Mouse (Mus musculus) embryonic facial prominence, embryonic 15.5 days (tissue): ENCODE data around the gene Sorbs1. TPM values are rescaled to one million over a fixed set of nuclear protein-coding genes. Genes with fewer than 3 reads are reported as not detected.

ENCODE experiments used
- ATAC-seq: fragments of 200-750 bp; cut with Nextera tagmentation; 2 replicates; pipeline ENCODE4 v1.8.0; 2017; ENCODE audit warnings: low read depth, moderate TSS enrichment; ENCODE audit not compliant: insufficient number of reproducible peaks, low FRiP score, low TSS enrichment
- H3K27ac ChIP-seq: fragments of 300-500 bp; sonication (generic); replicated peaks from 2 replicates; pipeline ENCODE4 v1.5.1; 2015; ENCODE audit warnings: mild to moderate bottlenecking, inconsistent platforms
- H3K27me3 ChIP-seq: fragments of 300-500 bp; sonication (generic); 2 replicates; pipeline ENCODE4 v1.6.1; 2015; ENCODE audit warnings: inconsistent platforms
- H3K36me3 ChIP-seq: fragments of 300-500 bp; sonication (generic); 2 replicates; pipeline ENCODE4 v1.6.1; 2015; ENCODE audit warnings: mild to moderate bottlenecking, inconsistent platforms
- H3K4me1 ChIP-seq: fragments of 300-500 bp; sonication (generic); 2 replicates; pipeline ENCODE4 v1.6.1; 2015; ENCODE audit warnings: inconsistent platforms
- H3K4me2 ChIP-seq: fragments of 300-500 bp; sonication (generic); replicated peaks from 2 replicates; pipeline ENCODE4 v1.6.1; 2015; ENCODE audit warnings: mild to moderate bottlenecking, inconsistent platforms
- H3K4me3 ChIP-seq: fragments of 300-500 bp; sonication (generic); replicated peaks from 2 replicates; pipeline ENCODE4 v1.5.1; 2015; ENCODE audit warnings: mild to moderate bottlenecking, inconsistent platforms
- H3K9ac ChIP-seq: fragments of 300-500 bp; sonication (generic); 2 replicates; pipeline ENCODE4 v1.6.1; 2015; ENCODE audit warnings: inconsistent platforms
- H3K9me3 ChIP-seq: fragments of 300-500 bp; sonication (generic); replicated peaks from 2 replicates; pipeline ENCODE4 v1.6.1; 2016; ENCODE audit warnings: inconsistent platforms
- WGBS: fragments of 180-500 bp; shearing (Covaris S2); methylation state at CpG from one replicate; pipeline ENCODE4 v1.1.7; 2015; 5-methylcytosine and 5-hydroxymethylcytosine counted together
- polyA plus RNA-seq: library from polyadenylated mRNA; unstranded; fragments of >200 nt; fragmentation: Nextera tagmentation; extraction: Ambion mirVana; gene quantifications from 2 replicates; pipeline ENCODE4 v1.2.1, GENCODE M21; 2015

The Sorbs1 gene
- polyA plus RNA-seq, 1 experiment from 2014 or later: 55.6 TPM

DNA sequence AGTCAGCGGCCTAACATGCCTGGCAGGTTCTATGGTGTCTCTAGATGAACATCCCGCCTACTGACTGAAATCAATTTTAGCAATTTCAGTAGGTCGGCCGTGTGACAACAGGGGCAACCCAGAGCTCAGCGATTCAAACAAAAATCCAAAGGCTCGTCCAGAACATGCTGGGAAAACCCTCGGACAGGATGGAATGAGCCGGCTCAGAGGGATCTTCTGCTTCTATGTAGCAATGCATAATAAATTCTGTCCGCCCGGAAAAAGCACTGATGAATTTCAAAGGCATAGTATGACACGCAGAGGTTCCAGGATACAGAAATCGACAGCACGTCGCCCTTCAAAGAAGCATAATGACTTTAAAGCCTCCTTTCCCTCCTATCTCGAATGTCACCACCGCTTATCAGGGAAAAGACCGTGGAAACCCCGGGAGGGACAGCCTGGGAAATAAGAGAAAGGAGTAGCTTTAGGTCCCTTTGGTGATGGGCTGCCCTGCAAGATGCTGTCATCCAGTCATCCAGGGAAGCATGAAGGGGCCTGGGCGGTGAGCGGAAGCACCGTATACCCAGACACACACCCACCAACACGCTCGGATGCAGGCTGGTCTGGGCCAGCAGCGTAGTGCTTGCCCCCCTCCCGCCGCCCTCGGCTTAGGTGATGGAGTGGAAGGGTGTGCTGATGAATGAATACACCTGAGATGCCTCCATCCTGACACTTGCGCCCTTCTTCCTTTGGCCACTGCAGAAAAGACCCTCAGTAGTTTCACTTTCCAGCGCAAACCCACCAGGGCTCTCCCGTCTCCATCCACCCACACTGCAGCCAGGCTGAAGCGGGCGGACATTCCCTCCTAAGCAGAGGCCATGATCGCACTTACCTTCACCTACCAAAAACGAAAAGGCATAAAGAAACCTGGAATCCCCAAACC is 818 bp downstream of the Sorbs1 start:
- WGBS: under 1% methylated on average over 34 of the region's 34 CpGs
- Histone ChIP-seq H3K9ac (peak overlapping the region; percentile 75), H3K4me2 (peak overlapping the region; percentile 87), H3K27ac (peak overlapping the region; percentile 87), H3K4me1 (peaks cover 13% of the 10 kb centered on the region), H3K9me3 (no peaks in the 10 kb centered on the region), H3K27me3 (no peaks in the 10 kb centered on the region), H3K4me3 (peak overlapping the region; percentile 84), H3K36me3 (no peaks in the 10 kb centered on the region)
- peak; percentile 19; the same call in 1 of the 2 replicates for ATAC-seq

DNA sequence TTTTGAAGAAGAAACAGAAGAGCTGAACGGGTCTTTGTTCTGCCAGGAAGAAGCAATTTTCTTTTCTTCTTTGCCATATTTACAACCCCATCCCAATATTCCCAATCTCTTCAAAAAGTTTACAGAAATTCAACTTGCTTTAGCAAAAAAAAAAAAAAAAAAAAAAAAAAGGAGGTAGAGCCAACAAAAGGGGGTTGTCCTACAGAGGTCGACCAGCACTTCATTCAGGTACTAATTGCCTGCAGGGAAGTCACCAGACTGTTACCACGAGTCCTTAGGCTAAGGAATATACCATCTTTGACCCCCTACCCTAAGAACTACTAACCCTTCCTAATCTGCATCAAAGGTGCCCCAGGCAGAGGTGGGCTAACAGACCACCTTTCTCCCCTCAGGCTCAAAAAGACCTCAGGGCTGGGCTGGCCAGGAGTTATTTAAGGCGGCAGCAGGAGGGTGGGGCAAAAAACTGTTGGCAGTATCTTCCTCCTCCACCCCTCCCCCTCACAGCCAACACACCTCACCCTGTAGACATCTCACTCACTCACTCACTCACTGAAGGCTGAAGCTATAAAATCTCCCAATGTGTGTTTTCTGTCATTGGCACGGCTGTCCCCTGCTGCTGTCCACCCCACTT is 1.8 kb downstream of the Sorbs1 start:
- H3K9me3 ChIP-seq: no peaks in the 10 kb centered on the region
- no peak overlapping the region for H3K27ac ChIP-seq
- H3K9ac ChIP-seq: no peak overlapping the region
- H3K4me1 ChIP-seq: peaks cover 13% of the 10 kb centered on the region
- no peak for ATAC-seq
- WGBS: 31% methylated on average over 5 of the region's 5 CpGs
- H3K27me3 ChIP-seq: no peaks in the 10 kb centered on the region
- no peaks in the 10 kb centered on the region for H3K36me3 ChIP-seq
- peak overlapping the region; percentile 87 for H3K4me2 ChIP-seq
- peak overlapping the region; percentile 84 for H3K4me3 ChIP-seq

- peaks cover 13% of the 10 kb centered on the region for H3K4me1 ChIP-seq
- H3K4me3 ChIP-seq: no peak overlapping the region
- no peak overlapping the region for H3K27ac ChIP-seq
- no peaks in the 10 kb centered on the region for H3K27me3 ChIP-seq
- WGBS: 54% methylated on average over 8 of the region's 8 CpGs
- H3K9ac ChIP-seq: no peak overlapping the region
- ATAC-seq: no peak
- H3K36me3 ChIP-seq: no peaks in the 10 kb centered on the region
- 0 out of 2 replicates have a peak overlapping the region, but pooled peaks have one; percentile 10 for H3K4me2 ChIP-seq
- no peaks in the 10 kb centered on the region for H3K9me3 ChIP-seq
These were observed 2.5 kb downstream of the Sorbs1 start for GRCm38 (mm10) chr19:40511100-40511439.

DNA sequence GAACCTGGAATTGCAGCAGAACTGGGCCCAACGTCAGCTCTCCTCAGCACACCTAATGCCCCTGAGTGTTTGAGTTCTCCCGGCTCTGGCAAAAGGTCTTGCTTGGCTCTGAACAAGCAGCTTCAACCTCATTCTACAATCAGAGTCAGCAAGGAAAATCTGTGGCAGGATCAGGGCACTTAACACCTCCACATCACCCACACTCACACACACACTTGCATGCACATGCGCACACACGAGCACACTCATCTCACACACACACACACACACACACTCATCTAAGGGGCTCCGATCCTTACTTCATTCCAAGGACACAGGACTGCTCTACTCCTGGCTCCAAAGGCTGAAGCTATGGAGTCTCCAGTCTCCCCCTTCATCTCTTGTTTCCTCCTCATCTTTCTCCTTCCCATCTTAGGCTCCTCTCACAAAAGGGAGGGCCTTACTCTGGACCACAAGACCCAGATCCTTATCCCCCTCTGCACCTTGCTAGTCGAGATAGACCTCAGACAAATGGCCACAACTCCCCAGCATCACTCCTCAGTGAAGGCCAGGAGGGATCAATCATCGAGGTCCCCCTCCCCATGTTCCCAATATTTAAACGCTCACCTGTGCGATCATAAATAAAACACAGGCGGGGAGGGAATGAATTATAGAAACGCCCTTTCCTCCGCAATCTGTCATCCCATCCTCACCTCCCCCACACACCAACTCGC is 3.0 kb downstream of the Sorbs1 start:
- ATAC-seq: no peak
- H3K4me3 ChIP-seq: no peak overlapping the region
- H3K27me3 ChIP-seq: no peaks in the 10 kb centered on the region
- no peak overlapping the region for H3K27ac ChIP-seq
- H3K9me3 ChIP-seq: no peaks in the 10 kb centered on the region
- WGBS: 71% methylated on average over 13 of the region's 13 CpGs
- no peaks in the 10 kb centered on the region for H3K36me3 ChIP-seq
- no peak overlapping the region for H3K9ac ChIP-seq
- peaks cover 13% of the 10 kb centered on the region for H3K4me1 ChIP-seq
- no peak overlapping the region for H3K4me2 ChIP-seq

DNA sequence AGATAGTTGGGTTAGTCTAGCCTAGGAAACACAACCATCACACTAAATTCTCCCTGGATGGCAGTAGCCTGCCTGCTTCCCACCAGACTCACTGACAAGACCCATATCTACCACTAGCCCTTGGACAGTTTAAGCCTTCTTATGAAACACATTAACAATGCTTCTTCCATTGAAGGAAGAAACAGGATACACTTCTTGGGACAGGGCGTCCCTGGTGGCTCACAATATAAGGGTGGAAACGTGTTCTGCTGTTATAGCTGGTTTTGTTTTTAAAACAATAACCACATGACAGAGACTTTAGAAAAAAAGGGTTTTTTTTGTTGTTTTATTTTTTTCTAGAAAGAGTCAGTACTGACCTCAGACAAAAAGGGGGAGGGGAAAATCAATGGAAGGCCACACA is 4.3 kb downstream of the Sorbs1 start:
- Histone ChIP-seq H3K36me3 (no peaks in the 10 kb centered on the region), H3K4me2 (no peak overlapping the region), H3K4me1 (peaks cover 13% of the 10 kb centered on the region), H3K9ac (no peak overlapping the region), H3K27me3 (no peaks in the 10 kb centered on the region), H3K4me3 (no peak overlapping the region), H3K9me3 (no peaks in the 10 kb centered on the region), H3K27ac (no peak overlapping the region)
- ATAC-seq: no peak
- 57% methylated on average over 2 of the region's 2 CpGs for WGBS

DNA sequence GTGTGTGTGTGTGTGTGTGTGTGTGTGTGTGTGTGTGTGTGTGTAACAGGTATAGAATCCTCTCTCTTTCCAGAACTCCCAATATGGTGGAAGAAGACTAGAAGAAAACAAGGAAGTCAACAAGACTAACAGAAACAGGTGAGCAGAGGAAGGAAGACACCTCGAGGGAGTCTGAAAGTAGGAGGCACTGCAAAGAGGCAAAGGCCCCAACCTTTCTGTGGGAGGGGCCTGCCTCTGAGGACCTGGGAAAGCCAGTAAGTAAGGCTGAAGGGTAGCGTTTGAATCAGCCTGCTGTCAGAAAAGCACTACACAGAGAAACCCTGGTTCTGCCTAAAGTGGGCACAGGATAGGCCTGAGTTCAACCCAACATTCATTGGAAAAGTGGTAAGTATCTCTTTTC is 4.7 kb downstream of the Sorbs1 start:
- WGBS: 40% methylated on average over 2 of the region's 2 CpGs
- no peak for ATAC-seq

GRCm38 (mm10) chr19:40506965-40507364 is 6.6 kb downstream of the Sorbs1 start:
- Histone ChIP-seq H3K9me3 (no peaks in the 10 kb centered on the region), H3K36me3 (no peaks in the 10 kb centered on the region)
- WGBS: 77% methylated on average over 3 of the region's 3 CpGs

More for the DNA sequence above, 4.7 kb downstream of the Sorbs1 start:
- H3K27me3 ChIP-seq: no peaks in the 10 kb centered on the region
- H3K36me3 ChIP-seq: no peaks in the 10 kb centered on the region
- no peak overlapping the region for H3K9ac ChIP-seq
- H3K4me3 ChIP-seq: no peak overlapping the region
- H3K27ac ChIP-seq: no peak overlapping the region
- H3K4me2 ChIP-seq: no peak overlapping the region
- H3K9me3 ChIP-seq: no peaks in the 10 kb centered on the region
- H3K4me1 ChIP-seq: peaks cover 13% of the 10 kb centered on the region

DNA sequence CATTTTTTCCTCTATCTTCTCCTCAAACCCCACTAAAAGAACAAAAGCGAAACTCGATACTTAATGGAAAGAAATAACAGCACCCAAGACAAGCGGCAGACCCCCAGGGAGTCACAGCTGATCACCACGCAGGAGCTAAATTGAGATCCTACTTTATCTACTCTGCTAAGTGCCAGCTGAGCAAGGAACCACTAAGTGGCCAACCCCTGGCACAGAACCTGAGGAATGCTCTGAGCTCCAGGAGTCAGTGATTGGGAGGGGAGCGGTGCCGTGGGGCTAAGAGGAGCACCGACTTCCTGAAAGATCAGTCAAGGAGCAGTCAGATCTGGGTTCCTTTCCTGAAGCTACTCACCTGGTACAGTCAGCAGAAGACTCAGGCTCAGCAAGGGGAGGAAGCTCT is 9.2 kb downstream of the Sorbs1 start:
- Histone ChIP-seq H3K4me1 (no peaks in the 10 kb centered on the region), H3K9ac (no peak overlapping the region), H3K4me3 (no peak overlapping the region), H3K4me2 (no peak overlapping the region), H3K27ac (no peak overlapping the region), H3K27me3 (no peaks in the 10 kb centered on the region), H3K9me3 (no peaks in the 10 kb centered on the region), H3K36me3 (no peaks in the 10 kb centered on the region)
- 75% methylated on average over 7 of the region's 7 CpGs for WGBS
- no peak for ATAC-seq

More at GRCm38 (mm10) chr19:40506965-40507364, 6.6 kb downstream of the Sorbs1 start:
- ATAC-seq: no peak
- Histone ChIP-seq H3K9ac (no peak overlapping the region), H3K27ac (no peak overlapping the region), H3K4me3 (no peak overlapping the region), H3K4me2 (no peak overlapping the region), H3K27me3 (no peaks in the 10 kb centered on the region), H3K4me1 (peaks cover 3% of the 10 kb centered on the region; the same call in 1 of the 2 replicates)

GRCm38 (mm10) chr19:40499940-40500737 is 13.4 kb downstream of the Sorbs1 start:
- Histone ChIP-seq H3K9ac (no peak overlapping the region), H3K9me3 (no peaks in the 10 kb centered on the region), H3K36me3 (no peaks in the 10 kb centered on the region), H3K27me3 (no peaks in the 10 kb centered on the region), H3K4me1 (no peaks in the 10 kb centered on the region), H3K27ac (no peak overlapping the region), H3K4me2 (no peak overlapping the region), H3K4me3 (no peak overlapping the region)
- 80% methylated on average over 11 of the region's 11 CpGs for WGBS
- ATAC-seq: no peak

GRCm38 (mm10) chr19:40499141-40499540 is 14.4 kb downstream of the Sorbs1 start:
- no peaks in the 10 kb centered on the region for H3K4me1 ChIP-seq
- H3K4me3 ChIP-seq: no peak overlapping the region
- H3K27ac ChIP-seq: no peak overlapping the region
- no peaks in the 10 kb centered on the region for H3K27me3 ChIP-seq
- no peaks in the 10 kb centered on the region for H3K9me3 ChIP-seq
- H3K4me2 ChIP-seq: no peak overlapping the region
- no peak overlapping the region for H3K9ac ChIP-seq
- H3K36me3 ChIP-seq: no peaks in the 10 kb centered on the region
- WGBS: 53% methylated on average over 8 of the region's 8 CpGs
- ATAC-seq: no peak
